Mouse (Mus musculus): Measurements from ENCODE around the gene Ndufv1. TPM values are rescaled to one million over a fixed set of nuclear protein-coding genes. Genes with fewer than 3 reads are reported as not detected.

The Ndufv1 gene
- polyA plus RNA-seq, 1 experiment from 2014 or later = 294 TPM

DNA sequence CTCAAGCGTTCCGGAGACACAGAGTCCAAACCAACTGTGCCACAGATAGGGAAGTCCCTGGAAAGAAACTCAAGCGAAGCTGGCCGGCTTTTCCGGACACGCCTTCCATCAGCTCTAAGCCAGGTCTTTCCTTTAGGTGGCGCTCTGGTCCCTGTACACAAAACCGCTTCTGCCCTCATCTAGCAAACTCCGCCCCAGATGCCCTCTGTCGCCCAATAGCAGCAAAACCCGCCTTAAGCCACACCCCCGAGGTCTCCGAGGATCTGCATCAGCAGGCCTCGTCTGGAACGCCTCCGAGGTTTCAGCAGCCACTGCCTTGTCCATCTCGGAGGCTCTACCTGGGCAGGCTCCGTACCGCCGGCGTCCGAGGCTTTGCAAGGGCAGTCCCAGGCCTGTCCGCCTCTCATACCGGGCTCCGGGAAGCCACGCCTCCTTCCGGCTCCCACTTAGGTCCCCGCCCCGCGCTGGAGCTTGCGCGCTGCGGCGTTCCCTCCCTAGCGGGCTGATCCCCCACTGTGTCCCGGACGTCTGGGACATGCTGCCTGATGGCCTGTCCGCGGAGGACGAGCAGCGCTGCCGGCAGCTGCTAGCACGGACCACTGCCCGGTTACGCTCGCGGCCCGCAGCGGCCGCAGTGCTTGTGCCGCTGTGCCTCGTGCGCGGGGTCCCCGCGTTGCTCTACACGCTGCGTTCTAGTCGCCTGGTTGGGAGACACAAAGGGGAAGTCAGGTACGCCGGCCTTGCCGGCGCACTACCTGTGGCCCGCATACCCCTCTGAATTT lies 12.3 kb downstream of the Ndufv1 start, which contains the start of the genes Nudt8 and Gm49405:
Gene Nudt8 (plus strand): TSS at position 462 of the 782 bp plus-strand sequence.
Gene Gm49405 (plus strand): TSS at position 508 of the 782 bp plus-strand sequence.
- no peaks in the 10 kb centered on the region for H3K9me3 ChIP-seq (replicated peaks; ENCODE audit: low read length)
- WGBS = under 1% methylated on average over 64 of the region's 64 CpGs
- H3K4me1 ChIP-seq (replicated peaks; ENCODE audit: insufficient read depth, low read length) = peaks cover 14% of the 10 kb centered on the region
- peak within 1 kb of the TSS; percentile 80 for H3K9ac ChIP-seq (ENCODE audit: low read depth, low read length)
- DNase-seq (ENCODE audit: low spot score) (peak; percentile 99), ATAC-seq (replicated peaks; ENCODE audit: low FRiP score, low read depth) (peak; percentile 87)
- no peaks in the 10 kb centered on the region for H3K27me3 ChIP-seq (ENCODE audit: insufficient read depth, low read length)
- H3K36me3 ChIP-seq (ENCODE audit: insufficient read depth, low read length) = no peaks in the 10 kb centered on the region
- peak within 1 kb of the TSS; percentile 96 for H3K27ac ChIP-seq
- peak within 1 kb of the TSS; percentile 62 for H3K4me3 ChIP-seq (replicated peaks; ENCODE audit: low read depth, low read length)
- H3K4me2 ChIP-seq (ENCODE audit: low read length) = peak within 1 kb of the TSS; percentile 96
- peak; percentile 88 for TF ChIP-seq CTCF (IDR thresholded peaks at IDR 0.05; ENCODE audit: low read depth)

DNA sequence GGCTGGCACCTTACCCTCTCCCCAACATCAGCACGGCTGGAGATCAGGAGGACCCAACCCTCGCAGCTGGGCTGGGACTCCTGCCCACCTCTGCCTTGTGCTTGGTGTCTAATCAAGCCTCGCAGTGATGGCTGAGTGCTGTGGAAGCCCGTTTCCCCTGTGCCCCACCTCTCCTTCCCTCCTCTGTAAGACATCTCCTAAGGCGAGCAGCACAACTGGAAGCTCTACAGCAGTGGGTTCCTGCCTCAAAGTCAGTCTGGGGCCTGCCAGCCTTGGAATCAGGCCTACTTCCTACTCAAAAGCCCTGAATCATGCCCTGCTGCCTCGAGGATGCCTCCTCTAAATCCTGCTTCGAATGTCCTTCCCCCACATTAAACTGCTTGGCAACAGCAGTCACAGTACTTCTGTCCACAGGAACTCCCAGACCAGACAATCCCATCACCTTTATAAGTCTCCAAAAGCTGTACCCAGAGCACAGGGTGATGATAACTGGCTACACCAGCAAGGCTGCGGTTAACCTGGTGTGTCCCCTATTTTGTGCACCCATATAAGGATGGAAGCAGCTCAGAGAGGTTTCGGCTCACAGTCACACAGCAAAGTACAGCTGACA lies 13.4 kb downstream of the Ndufv1 start:
- H3K27ac ChIP-seq = peak overlapping the region; percentile 96; the same call in 1 of the 2 replicates
- DNase-seq (ENCODE audit: low spot score) (no peak), ATAC-seq (replicated peaks; ENCODE audit: low FRiP score, low read depth) (no peak)
- H3K4me1 ChIP-seq (replicated peaks; ENCODE audit: insufficient read depth, low read length) = peaks cover 14% of the 10 kb centered on the region
- H3K27me3 ChIP-seq (ENCODE audit: insufficient read depth, low read length) = no peaks in the 10 kb centered on the region
- no peak for TF ChIP-seq CTCF (IDR thresholded peaks at IDR 0.05; ENCODE audit: low read depth)
- no peaks in the 10 kb centered on the region for H3K36me3 ChIP-seq (ENCODE audit: insufficient read depth, low read length)
- H3K4me3 ChIP-seq (replicated peaks; ENCODE audit: low read depth, low read length) = peak overlapping the region; percentile 62; the same call in 1 of the 2 replicates
- peak overlapping the region; percentile 96 for H3K4me2 ChIP-seq (ENCODE audit: low read length)
- H3K9ac ChIP-seq (ENCODE audit: low read depth, low read length) = 0 out of 2 replicates have a peak overlapping the region, but pooled peaks have one; percentile 10
- 79% methylated on average over 9 of the region's 9 CpGs for WGBS
- H3K9me3 ChIP-seq (replicated peaks; ENCODE audit: low read length) = no peaks in the 10 kb centered on the region

DNA sequence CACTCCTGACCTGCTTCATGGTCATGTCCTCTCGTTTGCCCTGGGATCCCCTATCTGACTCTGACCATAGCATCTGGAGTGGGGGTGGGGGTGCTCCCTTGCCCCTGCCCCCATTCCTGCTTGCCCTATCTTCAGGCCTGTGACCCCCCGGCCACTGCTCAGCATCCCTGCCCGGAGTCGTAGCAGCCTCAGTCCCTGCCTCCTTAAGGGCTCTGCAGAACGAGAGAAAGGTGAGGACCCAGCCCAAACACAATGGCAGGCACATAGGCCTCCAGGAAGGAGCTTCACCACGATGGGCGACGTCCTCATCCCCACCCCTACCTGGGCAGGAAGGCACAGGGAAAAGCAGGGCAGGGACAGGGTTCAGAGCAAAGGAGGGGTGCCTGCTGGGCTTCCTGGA lies 14.3 kb downstream of the Ndufv1 start:
- 67% methylated on average over 8 of the region's 8 CpGs for WGBS
- Histone ChIP-seq H3K36me3 (ENCODE audit: insufficient read depth, low read length) (no peaks in the 10 kb centered on the region), H3K4me1 (replicated peaks; ENCODE audit: insufficient read depth, low read length) (peaks cover 14% of the 10 kb centered on the region), H3K9ac (ENCODE audit: low read depth, low read length) (no peak overlapping the region), H3K4me2 (ENCODE audit: low read length) (no peak overlapping the region), H3K9me3 (replicated peaks; ENCODE audit: low read length) (no peaks in the 10 kb centered on the region), H3K4me3 (replicated peaks; ENCODE audit: low read depth, low read length) (no peak overlapping the region), H3K27ac (no peak overlapping the region), H3K27me3 (ENCODE audit: insufficient read depth, low read length) (no peaks in the 10 kb centered on the region)
- no peak for DNase-seq (ENCODE audit: low spot score)
- no peak for TF ChIP-seq CTCF (IDR thresholded peaks at IDR 0.05; ENCODE audit: low read depth)
- no peak for ATAC-seq (replicated peaks; ENCODE audit: low FRiP score, low read depth)

DNA sequence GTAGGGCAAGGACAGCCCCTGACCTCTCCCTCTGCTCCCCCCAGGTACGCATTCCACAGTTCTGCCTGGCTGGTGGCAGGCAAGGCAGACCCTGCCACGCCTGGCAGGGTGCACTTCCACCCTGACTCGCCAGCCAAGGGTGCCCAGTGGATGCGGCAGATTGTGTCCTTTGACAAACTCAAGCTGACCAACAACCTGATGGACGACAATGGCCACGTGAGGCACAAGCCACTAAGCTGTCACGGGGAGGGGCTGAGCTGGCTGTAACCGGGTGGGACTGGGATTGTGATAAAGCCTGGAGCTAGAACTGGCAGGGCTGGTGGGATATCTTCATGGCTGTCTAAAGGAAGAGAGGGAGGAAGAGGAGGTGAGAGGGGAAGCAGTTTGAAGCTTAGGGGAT lies 15.4 kb downstream of the Ndufv1 start:
- Histone ChIP-seq H3K36me3 (ENCODE audit: insufficient read depth, low read length) (no peaks in the 10 kb centered on the region), H3K4me1 (replicated peaks; ENCODE audit: insufficient read depth, low read length) (peaks cover 14% of the 10 kb centered on the region), H3K9ac (ENCODE audit: low read depth, low read length) (no peak overlapping the region), H3K4me2 (ENCODE audit: low read length) (no peak overlapping the region), H3K27me3 (ENCODE audit: insufficient read depth, low read length) (no peaks in the 10 kb centered on the region), H3K4me3 (replicated peaks; ENCODE audit: low read depth, low read length) (no peak overlapping the region), H3K9me3 (replicated peaks; ENCODE audit: low read length) (no peaks in the 10 kb centered on the region), H3K27ac (no peak overlapping the region)
- 33% methylated on average over 8 of the region's 8 CpGs for WGBS
- TF ChIP-seq CTCF (IDR thresholded peaks at IDR 0.05; ENCODE audit: low read depth) = no peak
- ATAC-seq (replicated peaks; ENCODE audit: low FRiP score, low read depth) (no peak), DNase-seq (ENCODE audit: low spot score) (no peak)

DNA sequence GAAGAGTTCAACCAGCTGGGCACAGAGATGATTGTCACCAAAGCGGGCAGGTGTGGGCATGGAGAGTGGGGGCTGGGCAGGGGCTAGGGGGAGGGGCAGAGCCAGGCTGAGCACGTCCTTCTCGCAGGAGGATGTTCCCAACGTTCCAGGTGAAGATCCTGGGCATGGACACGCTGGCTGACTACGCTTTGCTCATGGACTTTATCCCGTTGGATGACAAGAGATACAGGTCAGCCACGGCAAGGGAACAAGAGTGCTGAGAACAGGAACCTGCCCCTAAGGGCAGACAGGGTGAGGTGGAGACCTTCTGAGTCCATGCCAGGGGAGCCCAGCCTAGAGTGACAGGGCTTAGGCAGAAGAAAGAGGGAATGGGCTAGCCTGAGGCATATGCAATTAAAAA lies 15.9 kb downstream of the Ndufv1 start:
- Histone ChIP-seq H3K27me3 (ENCODE audit: insufficient read depth, low read length) (no peaks in the 10 kb centered on the region), H3K36me3 (ENCODE audit: insufficient read depth, low read length) (no peaks in the 10 kb centered on the region), H3K4me1 (replicated peaks; ENCODE audit: insufficient read depth, low read length) (peaks cover 14% of the 10 kb centered on the region), H3K4me3 (replicated peaks; ENCODE audit: low read depth, low read length) (no peak overlapping the region), H3K9me3 (replicated peaks; ENCODE audit: low read length) (no peaks in the 10 kb centered on the region), H3K4me2 (ENCODE audit: low read length) (no peak overlapping the region), H3K27ac (no peak overlapping the region), H3K9ac (ENCODE audit: low read depth, low read length) (no peak overlapping the region)
- WGBS = 70% methylated on average over 8 of the region's 8 CpGs
- TF ChIP-seq CTCF (IDR thresholded peaks at IDR 0.05; ENCODE audit: low read depth) = no peak
- no peak for DNase-seq (ENCODE audit: low spot score)
- ATAC-seq (replicated peaks; ENCODE audit: low FRiP score, low read depth) = no peak

DNA sequence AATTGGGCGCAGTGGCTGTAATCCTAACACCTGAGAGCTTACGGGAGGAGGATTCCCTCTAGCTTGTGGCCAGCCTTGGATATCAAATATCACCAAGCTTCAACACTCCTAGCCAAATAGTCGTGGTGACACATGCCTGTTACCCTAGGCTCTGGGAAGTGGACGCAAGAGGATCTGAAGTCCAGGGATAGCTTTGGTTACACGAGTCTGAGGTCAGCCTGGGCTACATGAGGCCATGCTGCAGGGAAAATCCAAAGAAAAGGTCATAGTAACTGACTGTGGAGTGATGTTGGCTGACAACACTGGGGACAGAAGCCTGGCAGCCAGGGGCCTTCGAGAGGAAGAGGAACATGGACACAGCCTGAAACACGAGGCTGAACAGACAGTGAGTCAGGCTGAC lies 16.5 kb downstream of the Ndufv1 start:
- no peak overlapping the region for H3K27ac ChIP-seq
- H3K9ac ChIP-seq (ENCODE audit: low read depth, low read length) = no peak overlapping the region
- no peak for TF ChIP-seq CTCF (IDR thresholded peaks at IDR 0.05; ENCODE audit: low read depth)
- no peak for DNase-seq (ENCODE audit: low spot score)
- H3K4me3 ChIP-seq (replicated peaks; ENCODE audit: low read depth, low read length) = no peak overlapping the region
- no peaks in the 10 kb centered on the region for H3K36me3 ChIP-seq (ENCODE audit: insufficient read depth, low read length)
- H3K9me3 ChIP-seq (replicated peaks; ENCODE audit: low read length) = no peaks in the 10 kb centered on the region
- no peak overlapping the region for H3K4me2 ChIP-seq (ENCODE audit: low read length)
- no peaks in the 10 kb centered on the region for H3K27me3 ChIP-seq (ENCODE audit: insufficient read depth, low read length)
- WGBS = 40% methylated on average over 7 of the region's 7 CpGs
- H3K4me1 ChIP-seq (replicated peaks; ENCODE audit: insufficient read depth, low read length) = peaks cover 12% of the 10 kb centered on the region
- ATAC-seq (replicated peaks; ENCODE audit: low FRiP score, low read depth) = no peak
